Mouse (Mus musculus) T-helper 1 cell (primary cell): Measurements from ENCODE around the gene Adprh.
"Not testable (repeated sequence)": the region's sequence is repeated elsewhere in the genome, so short reads cannot be mapped to it uniquely, and the experiment has no call there.

Experiments used
- in situ Hi-C: fragments of 300-600 bp; cut with MboI, MseI; formaldehyde crosslinking; loops from one replicate; pipeline ENCODE4 v1.15.1; 2025; ENCODE audit warnings: high pct_unique_total_duplicates

The Adprh gene

GRCm38 (mm10) chr16:38452442-38453202 lies at the start of gene Adprh:
TSS of gene Adprh (minus strand) at chr16:38452703.
- in situ Hi-C loops: no loop called here

- in situ Hi-C loops: no loop called here
These were observed 44.2 kb upstream of the Adprh start for GRCm38 (mm10) chr16:38496604-38497140.

- in situ Hi-C loops: no loop called here
These were observed 41.4 kb upstream of the Adprh start for GRCm38 (mm10) chr16:38493890-38494289.

- in situ Hi-C loops: no loop called here
These were observed 40.0 kb upstream of the Adprh start for GRCm38 (mm10) chr16:38492551-38492950.

GRCm38 (mm10) chr16:38483582-38484309 lies 31.2 kb upstream of the Adprh start:
- in situ Hi-C loops: loop anchor here (5.0 kb wide), 1 partner anchor 136 kb away; the partner anchor contains the start of genes Cox17 and Gm21987

- in situ Hi-C loops: loop anchor here (5.0 kb wide), 1 partner anchor 136 kb away; the partner anchor contains the start of genes Cox17 and Gm21987
These were observed 30.5 kb upstream of the Adprh start for GRCm38 (mm10) chr16:38482780-38483562.

GRCm38 (mm10) chr16:38481327-38481726 lies 28.8 kb upstream of the Adprh start:
- in situ Hi-C loops: loop anchor here (5.0 kb wide), 1 partner anchor 134 kb away; the partner anchor contains the start of genes Cox17 and Gm21987

GRCm38 (mm10) chr16:38478296-38478695 lies 25.8 kb upstream of the Adprh start:
- in situ Hi-C loops: no loop called here

- in situ Hi-C loops: not testable (repeated sequence)
These were observed 24.7 kb upstream of the Adprh start for GRCm38 (mm10) chr16:38477241-38477608.

- in situ Hi-C loops: no loop called here
These were observed 24.1 kb upstream of the Adprh start for GRCm38 (mm10) chr16:38476312-38477240.

GRCm38 (mm10) chr16:38475681-38476311 lies 23.3 kb upstream of the Adprh start:
- in situ Hi-C loops: no loop called here

- in situ Hi-C loops: no loop called here
These were observed 22.3 kb upstream of the Adprh start for GRCm38 (mm10) chr16:38474677-38475286.

- in situ Hi-C loops: no loop called here
These were observed 21.2 kb upstream of the Adprh start for GRCm38 (mm10) chr16:38473661-38474060.

- in situ Hi-C loops: no loop called here
These were observed 20.0 kb upstream of the Adprh start for GRCm38 (mm10) chr16:38472507-38472873.

GRCm38 (mm10) chr16:38471697-38472506 lies 19.4 kb upstream of the Adprh start:
- in situ Hi-C loops: no loop called here

GRCm38 (mm10) chr16:38469437-38469836 lies 16.9 kb upstream of the Adprh start:
- in situ Hi-C loops: no loop called here

- in situ Hi-C loops: no loop called here
These were observed 16.2 kb upstream of the Adprh start for GRCm38 (mm10) chr16:38468706-38469018.

- in situ Hi-C loops: no loop called here
These were observed 15.6 kb upstream of the Adprh start for GRCm38 (mm10) chr16:38467917-38468705.
